Mouse (Mus musculus) adrenal gland, postnatal 4 days (tissue): ENCODE measurements around the gene Tcf20. TPM values are rescaled to one million over a fixed set of nuclear protein-coding genes. Genes with fewer than 3 reads are reported as not detected.

Source experiments
- microRNA-seq: library from miRNA; unstranded; fragments of <30 nt; microRNA quantifications from one replicate; pipeline ENCODE4 v1.2.0, GENCODE M21; 2021
- total RNA-seq, 2 experiments: library from RNA; stranded (reverse); gene quantifications; 2 replicates each; pipeline ENCODE4 v1.2.3; 2021

Gene Tcf20
- total RNA-seq, 2 experiments from 2014 or later: 85.4 to 98.1 TPM

Small RNA genes lying within 50 kb of the gene (microRNA-seq; reads per million reads assigned to microRNA genes)
- gene Gm27618 (not detected), gene Mir3080 (3.9 reads per million, percentile 11 among the genes with 10 or more reads in this experiment)

Other genes with a start within 250 kb of the Tcf20 start
- under 1 TPM in 1 of 2 experiments, not detected in 1; 0.93 TPM for gene Cyp2d40, start 223.7 kb downstream of the Tcf20 start, total RNA-seq
- 10 to 100 TPM; 11.5 to 85.3 TPM for gene Cyp2d26, start 193.6 kb downstream of the Tcf20 start, total RNA-seq
- 1 to 10 TPM; 3.2 to 4.7 TPM for gene Nfam1, start 45.4 kb upstream of the Tcf20 start, total RNA-seq
- gene Serhl, start 101.6 kb upstream of the Tcf20 start, total RNA-seq: 10 to 100 TPM; 71.4 to 76.7 TPM
- gene Rrp7a, start 134.9 kb upstream of the Tcf20 start, total RNA-seq: 100 to 1,000 TPM; 105 to 108 TPM
- 100 to 1,000 TPM; 148 to 152 TPM for gene Poldip3, start 161.5 kb upstream of the Tcf20 start, total RNA-seq
- gene Cyb5r3, start 184.7 kb upstream of the Tcf20 start, total RNA-seq: 100 to 1,000 TPM; 201 to 210 TPM